Mouse (Mus musculus) bone marrow macrophage, adult 2 months (primary cell): Measurements from ENCODE around the gene Cd5l. TPM values are rescaled to one million over a fixed set of nuclear protein-coding genes. Genes with fewer than 3 reads are reported as not detected.
A peak's percentile ranks its signal among the peaks of the same experiment; 100 is the strongest.

Experiments used
- H3K27ac ChIP-seq: 2 replicates; pipeline ENCODE4 v1.5.1; 2012; ENCODE audit warnings: low read depth, low read length; ENCODE audit not compliant: insufficient read depth
- H3K4me1 ChIP-seq: 2 replicates; pipeline ENCODE4 v1.6.1; 2012; ENCODE audit warnings: low read length; ENCODE audit not compliant: control insufficient read depth, insufficient read depth
- H3K4me3 ChIP-seq: 2 replicates; pipeline ENCODE4 v1.5.1; 2012; ENCODE audit warnings: mild to moderate bottlenecking, low read length, moderate library complexity; ENCODE audit not compliant: insufficient read depth
- CTCF ChIP-seq: IDR thresholded peaks from 2 replicates; pipeline ENCODE4 v1.5.1; 2012; ENCODE audit warnings: low read depth, mild to moderate bottlenecking, low read length, moderate library complexity
- POLR2A ChIP-seq: IDR thresholded peaks from 2 replicates; pipeline ENCODE4 v1.6.1; 2012; ENCODE audit warnings: mild to moderate bottlenecking, low read depth, low read length, borderline replicate concordance
- polyA plus RNA-seq: library from polyadenylated mRNA; stranded (reverse); fragments of >200 nt; gene quantifications from 2 replicates; pipeline ENCODE4 v1.2.4, GENCODE M21; 2012; ENCODE audit not compliant: missing spikeins, insufficient read depth, insufficient read length

The Cd5l gene
- polyA plus RNA-seq, 1 experiment = 124 TPM

GRCm38 (mm10) chr3:87401321-87401720 lies 43.6 kb downstream of the Cd5l start:
- Histone ChIP-seq H3K4me1 (peaks cover 30% of the 10 kb centered on the region), H3K4me3 (no peak overlapping the region), H3K27ac (peak overlapping the region; percentile 95)
- no peak for TF ChIP-seq CTCF
- TF ChIP-seq POLR2A = no peak

DNA sequence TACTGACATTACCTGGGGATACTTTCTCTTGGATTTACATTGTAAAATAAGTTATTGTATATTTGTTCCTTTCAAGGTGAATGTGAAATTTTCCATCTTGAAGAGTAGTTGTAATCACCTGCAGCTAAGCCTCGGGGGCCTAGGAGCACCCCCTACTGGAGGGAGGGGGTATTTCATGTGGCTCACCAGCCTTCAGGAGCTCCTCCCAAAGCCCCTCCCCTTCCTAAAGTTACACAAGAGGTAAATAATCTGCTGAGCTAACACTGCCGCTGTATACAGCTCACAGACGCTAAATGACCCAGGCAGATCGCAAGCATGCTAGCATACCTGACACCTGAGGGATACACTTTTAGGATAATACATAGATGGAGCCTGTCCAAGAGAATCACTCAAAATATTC lies 50.5 kb downstream of the Cd5l start:
- Histone ChIP-seq H3K4me1 (0 out of 2 replicates have a peak, but pooled peaks cover 2% of the 10 kb centered on the region), H3K4me3 (no peak overlapping the region), H3K27ac (no peak overlapping the region)
- TF ChIP-seq POLR2A (no peak), CTCF (peak; percentile 79)

GRCm38 (mm10) chr3:87409196-87409935 lies 51.7 kb downstream of the Cd5l start:
- TF ChIP-seq CTCF (no peak), POLR2A (no peak)

DNA sequence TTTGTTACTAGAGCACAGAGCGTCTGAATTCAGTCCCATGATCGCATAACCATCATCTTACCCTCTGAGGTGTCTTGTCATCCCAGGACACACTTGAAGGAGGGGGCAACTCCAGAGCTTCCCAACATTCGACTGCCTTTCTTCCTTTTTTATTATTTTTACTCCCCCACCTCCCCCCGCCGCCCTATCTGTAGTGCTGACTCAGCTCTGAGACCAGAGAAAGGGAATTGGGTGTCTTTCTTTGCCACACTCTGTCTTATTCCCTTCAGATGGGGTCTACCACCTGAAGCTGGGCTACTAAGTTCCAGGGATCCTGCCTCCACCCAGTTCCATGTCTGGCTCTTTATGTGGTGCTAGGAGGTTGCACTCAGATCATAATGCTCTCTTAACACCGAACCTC lies 52.9 kb downstream of the Cd5l start:
- Histone ChIP-seq H3K4me3 (no peak overlapping the region), H3K4me1 (0 out of 2 replicates have a peak, but pooled peaks cover 2% of the 10 kb centered on the region), H3K27ac (no peak overlapping the region)
- TF ChIP-seq POLR2A (no peak), CTCF (no peak)

More at GRCm38 (mm10) chr3:87409196-87409935, 51.7 kb downstream of the Cd5l start:
- Histone ChIP-seq H3K4me3 (no peak overlapping the region), H3K4me1 (0 out of 2 replicates have a peak, but pooled peaks cover 2% of the 10 kb centered on the region), H3K27ac (no peak overlapping the region)

- TF ChIP-seq POLR2A (no peak), CTCF (peak; percentile 98)
- Histone ChIP-seq H3K4me3 (no peak overlapping the region), H3K27ac (no peak overlapping the region), H3K4me1 (0 out of 2 replicates have a peak, but pooled peaks cover 2% of the 10 kb centered on the region)
Observed at GRCm38 (mm10) chr3:87411150-87411549, 53.5 kb downstream of the Cd5l start.

- H3K4me1 ChIP-seq = peaks cover 2% of the 10 kb centered on the region; the same call in 1 of the 2 replicates
- H3K27ac ChIP-seq = no peak overlapping the region
- no peak overlapping the region for H3K4me3 ChIP-seq
- TF ChIP-seq CTCF (no peak), POLR2A (no peak)
Observed at GRCm38 (mm10) chr3:87420645-87421044, 63.0 kb downstream of the Cd5l start.

Other genes starting within 250 kb of the Cd5l start
- 0.33 and 0.46 TPM in 2 replicates for gene Kirrel, start 183.1 kb upstream of the Cd5l start, polyA plus RNA-seq
- 476 and 524 TPM in 2 replicates for gene Fcrls, start 94.1 kb upstream of the Cd5l start, polyA plus RNA-seq
- gene Fcrl1, start 18.5 kb downstream of the Cd5l start, polyA plus RNA-seq = 31.0 and 38.0 TPM in 2 replicates
- 0.81 and 1.5 TPM in 2 replicates for gene Fcrl5, start 77.9 kb downstream of the Cd5l start, polyA plus RNA-seq
- gene Etv3, start 167.5 kb downstream of the Cd5l start, polyA plus RNA-seq = 57.2 and 59.6 TPM in 2 replicates